In the genomic region with DNA sequence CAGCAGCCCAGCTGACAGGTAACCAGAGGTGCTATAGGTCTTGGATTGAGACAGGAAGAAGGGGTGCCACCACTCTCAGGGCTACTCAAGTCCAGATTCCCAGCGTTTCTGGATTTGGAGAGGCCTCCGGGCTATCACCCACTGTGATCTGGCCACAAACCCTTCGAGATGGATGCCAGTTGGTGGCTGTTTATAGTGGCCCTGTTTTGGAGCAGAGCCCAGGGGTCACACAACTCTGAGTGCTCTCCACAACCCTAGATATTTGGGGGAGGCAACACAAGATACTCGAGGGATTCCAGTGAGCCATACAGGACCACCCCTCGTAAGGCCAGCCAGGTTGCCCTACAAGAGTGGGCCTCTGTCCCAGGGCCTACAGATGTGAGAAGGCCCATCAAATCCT, we compare ENCODE assay signal across 8 mouse cellular contexts. TPM values are rescaled to one million over a fixed set of nuclear protein-coding genes. Genes with fewer than 3 reads are reported as not detected.
A peak's percentile ranks its signal among the peaks of the same experiment; 100 is the strongest.
DNase-seq lines count a peak whose midpoint lies in the region; ATAC-seq lines count a peak whose summit lies in the region.

No protein-coding gene starts in this region.

- peak overlapping the region; percentile 93 for H3K4me2 ChIP-seq in liver, embryonic 13.5 days

- ATAC-seq in liver, embryonic 13.5 days (ENCODE audit: low read depth): no peak

- H3K4me3 ChIP-seq in liver, embryonic 13.5 days (replicated peaks): peak overlapping the region; percentile 91

- WGBS in liver, embryonic 13.5 days (ENCODE audit: insufficient replicate concordance): 17% methylated on average over 5 of the region's 5 CpGs

- H3K9ac ChIP-seq in liver, embryonic 13.5 days: peak overlapping the region; percentile 97

- H3K9me3 ChIP-seq in liver, embryonic 13.5 days (replicated peaks): no peaks in the 10 kb centered on the region

- H3K4me1 ChIP-seq in liver, embryonic 13.5 days (replicated peaks): peaks cover 80% of the 10 kb centered on the region

- no peaks in the 10 kb centered on the region for H3K36me3 ChIP-seq in liver, embryonic 13.5 days

- peak; percentile 52 to 63 for DNase-seq in cerebellum, postnatal 10 days
- no peak for DNase-seq in cerebellum, adult 8-10 months
- peak; percentile 44 for DNase-seq in thymus, postnatal 25 days
- DNase-seq in thymus, postnatal 10 days (ENCODE audit: low spot score in 2 of 2): no peak
- no peak for DNase-seq in liver, embryonic 13.5 days
- DNase-seq in adrenal gland, adult (ENCODE audit: inconsistent age in 2 of 2, low spot score in 1 of 2): no peak
- DNase-seq in embryo, embryonic 10 days (ENCODE audit: low spot score): no peak
- DNase-seq in lung, adult 18-20 months: no peak

- H3K27ac ChIP-seq in liver, embryonic 13.5 days: peak overlapping the region; percentile 81

- H3K27me3 ChIP-seq in liver, embryonic 13.5 days: no peaks in the 10 kb centered on the region

RNA-seq across cellular contexts. Expression of gene Phf2, which starts 1.8 kb away (rescaled TPM):
- polyA plus RNA-seq in liver, embryonic 13.5 days (2015; fragmentation: Nextera tagmentation; extraction: Ambion mirVana): 2.0 and 2.2 TPM in 2 replicates

Comparison
In these comparisons a context has a peak if more than half of its experiments do, and no peak if none do; other contexts are left out.
1. DNase-seq: peak in cerebellum, postnatal 10 days (2 of 2) and thymus, postnatal 25 days (single experiment); none in cerebellum, adult 8-10 months (single experiment), thymus, postnatal 10 days (0 of 2), liver, embryonic 13.5 days (single experiment), adrenal gland, adult (0 of 2), embryo, embryonic 10 days (single experiment) and lung, adult 18-20 months (0 of 2).